Comparison of ENCODE assay signal across 16 mouse cellular contexts in genomic region chr13:45527232-45527964, GRCm38 (mm10). TPM values are rescaled to one million over a fixed set of nuclear protein-coding genes. Genes with fewer than 3 reads are reported as not detected.
A peak's percentile ranks its signal among the peaks of the same experiment; 100 is the strongest.
DNase-seq lines count a peak whose midpoint lies in the region; ATAC-seq lines count a peak whose summit lies in the region.
"Had no signal": no experiment of that assay in that cellular context is flagged by ENCODE, and none has a peak within 500 bp of the region (broad histone marks: within the 10 kb centered on the region; RNA-seq: fewer than 3 reads in every experiment).

No protein-coding gene starts in this region.

- H3K4me2 ChIP-seq in heart, embryonic 14.5 days (ENCODE audit: low read length), result no peak overlapping the region
- no peak overlapping the region for H3K4me2 ChIP-seq in midbrain, embryonic 11.5 days
- no peak overlapping the region for H3K4me2 ChIP-seq in midbrain, embryonic 15.5 days
- H3K4me2 ChIP-seq in neural tube, embryonic 15.5 days, result no peak overlapping the region
- H3K4me2 ChIP-seq: embryonic facial prominence, embryonic 12.5 days; hindbrain, embryonic 14.5 days had no signal

- H3K27me3 ChIP-seq in heart, embryonic 14.5 days (ENCODE audit: control insufficient read depth, insufficient read depth, low read length), result no peaks in the 10 kb centered on the region
- H3K27me3 ChIP-seq in midbrain, embryonic 11.5 days (ENCODE audit: control insufficient read depth, insufficient read depth, low read length), result no peaks in the 10 kb centered on the region
- H3K27me3 ChIP-seq in midbrain, embryonic 15.5 days (replicated peaks), result no peaks in the 10 kb centered on the region
- no peaks in the 10 kb centered on the region for H3K27me3 ChIP-seq in neural tube, embryonic 15.5 days (replicated peaks)
- H3K27me3 ChIP-seq: embryonic facial prominence, embryonic 12.5 days had no signal

- peaks cover 45% of the 10 kb centered on the region for H3K36me3 ChIP-seq in heart, embryonic 14.5 days (ENCODE audit: control insufficient read depth, insufficient read depth, low read length)
- H3K36me3 ChIP-seq in midbrain, embryonic 11.5 days (ENCODE audit: control insufficient read depth, insufficient read depth, low read length), result no peaks in the 10 kb centered on the region
- no peaks in the 10 kb centered on the region for H3K36me3 ChIP-seq in midbrain, embryonic 15.5 days (replicated peaks)
- peaks cover 9% of the 10 kb centered on the region; the same call in 1 of the 2 replicates for H3K36me3 ChIP-seq in neural tube, embryonic 15.5 days
- H3K36me3 ChIP-seq: embryonic facial prominence, embryonic 12.5 days had no signal

- H3K4me3 ChIP-seq in heart, embryonic 14.5 days (ENCODE audit: control insufficient read depth in 1 of 2, insufficient read depth in 1 of 2, low read depth in 1 of 2, low read length in 2 of 2), result no peak overlapping the region
- no peak overlapping the region for H3K4me3 ChIP-seq in midbrain, embryonic 11.5 days (ENCODE audit: low read depth, low read length)
- H3K4me3 ChIP-seq in midbrain, embryonic 15.5 days, result no peak overlapping the region
- no peak overlapping the region for H3K4me3 ChIP-seq in neural tube, embryonic 15.5 days (replicated peaks)
- H3K4me3 ChIP-seq: embryonic facial prominence, embryonic 12.5 days had no signal

- 0 out of 2 replicates have a peak overlapping the region, but pooled peaks have one; percentile 18 for H3K9ac ChIP-seq in heart, embryonic 14.5 days (ENCODE audit: low read length)
- no peak overlapping the region for H3K9ac ChIP-seq in midbrain, embryonic 11.5 days (ENCODE audit: low read length)
- H3K9ac ChIP-seq in midbrain, embryonic 15.5 days, result no peak overlapping the region
- no peak overlapping the region for H3K9ac ChIP-seq in neural tube, embryonic 15.5 days (replicated peaks)
- H3K9ac ChIP-seq: embryonic facial prominence, embryonic 12.5 days; hindbrain, embryonic 14.5 days had no signal

- H3K27ac ChIP-seq in heart, embryonic 14.5 days (replicated peaks in 1 of 2; ENCODE audit: control insufficient read depth in 1 of 2, insufficient read depth in 1 of 2, low read depth in 2 of 2, low read length in 2 of 2), result peak overlapping the region; percentile 26 to 99
- H3K27ac ChIP-seq in midbrain, embryonic 11.5 days (ENCODE audit: low read depth, low read length), result no peak overlapping the region
- H3K27ac ChIP-seq in midbrain, embryonic 15.5 days, result no peak overlapping the region
- no peak overlapping the region for H3K27ac ChIP-seq in neural tube, embryonic 15.5 days (replicated peaks)
- H3K27ac ChIP-seq: embryonic facial prominence, embryonic 12.5 days had no signal

- ATAC-seq in heart, embryonic 14.5 days (ENCODE audit: insufficient number of reproducible peaks, insufficient read depth, low FRiP score, low read depth), result no peak; the same call in 1 of the 2 replicates
- no peak for ATAC-seq in midbrain, embryonic 11.5 days (ENCODE audit: low FRiP score)
- no peak for ATAC-seq in midbrain, embryonic 15.5 days (replicated peaks)
- peak; percentile 22 for ATAC-seq in granulocyte monocyte progenitor cell, adult 5-6 weeks (replicated peaks; ENCODE audit: poor library complexity, severe bottlenecking)
- ATAC-seq in neural tube, embryonic 15.5 days (ENCODE audit: low FRiP score), result no peak
- ATAC-seq: CD4-positive, CD25-positive, alpha-beta regulatory T cell, adult 4 months had no signal

- DNase-seq in heart, adult 11 months, result no peak
- peak; percentile 4 for DNase-seq in midbrain, embryonic 11.5 days (ENCODE audit: low spot score, missing footprints)
- peak; percentile 28 to 43 for DNase-seq in spleen, postnatal 36 days (ENCODE audit: low spot score in 2 of 2)
- DNase-seq in thymus, postnatal 0 days (ENCODE audit: low spot score), result no peak
- DNase-seq: adrenal gland, postnatal 36 days; cerebellum, adult 2 months; kidney, postnatal 4 days; lung, postnatal 10 days; thymus, postnatal 4 days had no signal

- peaks cover 50 to 71% of the 10 kb centered on the region in 2 experiments for H3K4me1 ChIP-seq in heart, embryonic 14.5 days (ENCODE audit: control insufficient read depth in 2 of 2, insufficient read depth in 2 of 2, low read length in 2 of 2)
- peaks cover 7% of the 10 kb centered on the region for H3K4me1 ChIP-seq in midbrain, embryonic 11.5 days (ENCODE audit: control insufficient read depth, insufficient read depth, low read length)
- H3K4me1 ChIP-seq in midbrain, embryonic 15.5 days, result peaks cover 13% of the 10 kb centered on the region
- H3K4me1 ChIP-seq in neural tube, embryonic 15.5 days, result peaks cover 16% of the 10 kb centered on the region
- H3K4me1 ChIP-seq: embryonic facial prominence, embryonic 12.5 days had no signal

- H3K9me3 ChIP-seq in heart, embryonic 14.5 days (ENCODE audit: control insufficient read depth, low read length), result no peaks in the 10 kb centered on the region
- H3K9me3 ChIP-seq in midbrain, embryonic 11.5 days (ENCODE audit: control insufficient read depth, low read length), result no peaks in the 10 kb centered on the region
- H3K9me3 ChIP-seq in midbrain, embryonic 15.5 days, result no peaks in the 10 kb centered on the region
- no peaks in the 10 kb centered on the region for H3K9me3 ChIP-seq in neural tube, embryonic 15.5 days (replicated peaks)
- H3K9me3 ChIP-seq: embryonic facial prominence, embryonic 12.5 days had no signal

- WGBS in heart, embryonic 14.5 days, result 35% methylated on average over 11 of the region's 11 CpGs
- WGBS in midbrain, embryonic 11.5 days, result 90% methylated on average over 11 of the region's 11 CpGs
- 90% methylated on average over 11 of the region's 11 CpGs for WGBS in midbrain, embryonic 15.5 days
- 92% methylated on average over 11 of the region's 11 CpGs for WGBS in neural tube, embryonic 15.5 days

RNA-seq across cellular contexts. Expression of gene Gmpr, which starts 20.2 kb away (rescaled TPM):
- 202 and 210 TPM in 2 replicates for polyA plus RNA-seq in heart, embryonic 14.5 days (2014; fragmentation: Nextera tagmentation; extraction: Ambion mirVana)
- 19.5 and 20.5 TPM in 2 replicates for polyA plus RNA-seq in midbrain, embryonic 11.5 days (2014; fragmentation: Nextera tagmentation; extraction: Ambion mirVana)
- 29.5 and 31.7 TPM in 2 replicates for polyA plus RNA-seq in midbrain, embryonic 15.5 days (2015; fragmentation: Nextera tagmentation; extraction: Ambion mirVana)
- total RNA-seq in granulocyte monocyte progenitor cell, adult 5-6 weeks (2014; fragmentation: Nextera tagmentation), result 16.4 and 22.5 TPM in 2 replicates
- total RNA-seq in granulocyte monocyte progenitor cell, adult 5-6 weeks (2017), result 12.9 and 13.4 TPM in 2 replicates
- polyA plus RNA-seq in neural tube, embryonic 15.5 days (2015; fragmentation: Nextera tagmentation; extraction: Ambion mirVana), result 49.8 and 64.3 TPM in 2 replicates
- 78.0 and 79.1 TPM in 2 replicates for polyA plus RNA-seq in thymus, postnatal 0 days (2015; fragmentation: Nextera tagmentation; extraction: Ambion mirVana)

Comparison
In these comparisons a context has a peak if more than half of its experiments do, and no peak if none do; other contexts are left out.
1. H3K27ac ChIP-seq: peak in heart, embryonic 14.5 days (2 of 2); none in midbrain, embryonic 11.5 days (single experiment), midbrain, embryonic 15.5 days (single experiment) and neural tube, embryonic 15.5 days (single experiment).
2. DNase-seq: peak in midbrain, embryonic 11.5 days (single experiment) and spleen, postnatal 36 days (2 of 2); none in heart, adult 11 months (single experiment) and thymus, postnatal 0 days (single experiment).